Mouse (Mus musculus): Measurements from ENCODE around the gene Ugt1a9.

Gene Ugt1a9

GRCm38 (mm10) chr1:88179657-88180056 lies 109.1 kb downstream of the Ugt1a9 start:
- no peak for DNase-seq (ENCODE audit: low spot score in 2 of 2)

GRCm38 (mm10) chr1:88186325-88186935 lies 115.8 kb downstream of the Ugt1a9 start:
- no peak for DNase-seq (ENCODE audit: low spot score in 2 of 2)

DNA sequence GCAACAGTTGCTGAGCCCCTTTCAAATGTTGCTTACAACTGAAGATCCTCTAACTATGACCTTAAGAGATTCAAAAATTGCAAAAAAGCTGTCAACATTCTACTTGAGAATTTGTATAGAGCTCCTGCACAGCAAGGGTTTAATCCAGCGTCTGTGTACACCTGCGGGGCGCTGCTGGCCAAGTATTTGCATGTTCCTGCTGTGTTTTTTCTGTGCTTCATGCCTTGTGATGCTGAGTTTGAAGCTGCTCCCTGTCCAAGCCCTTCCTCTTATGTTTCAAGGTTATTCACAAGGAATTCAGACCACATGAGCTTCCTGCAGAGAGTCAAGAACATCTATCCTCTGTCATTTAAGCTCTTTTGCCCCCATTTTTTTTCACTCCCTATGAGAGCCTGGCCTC lies 121.5 kb downstream of the Ugt1a9 start:
- no peak for DNase-seq (ENCODE audit: low spot score in 2 of 2)

DNA sequence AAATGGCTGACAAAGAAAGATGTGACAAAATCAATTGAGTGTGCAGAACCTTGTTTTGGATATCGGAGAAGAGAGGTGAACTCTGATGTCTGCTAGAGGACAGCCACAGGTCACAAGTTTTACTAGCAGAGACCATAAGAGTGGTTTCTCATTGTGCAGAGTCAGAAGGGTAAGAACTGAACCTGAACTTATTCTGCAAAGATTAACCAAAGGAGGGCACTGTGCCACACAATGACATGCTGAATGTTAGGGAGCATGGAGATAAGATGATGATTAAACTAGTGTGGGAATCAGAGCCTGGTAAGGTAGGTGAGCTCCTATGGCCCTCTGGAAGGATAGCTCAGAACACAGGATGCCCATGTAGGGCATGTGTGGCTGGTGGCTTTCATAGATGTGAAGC lies 125.1 kb downstream of the Ugt1a9 start:
- DNase-seq (ENCODE audit: low spot score in 2 of 2) = no peak

DNA sequence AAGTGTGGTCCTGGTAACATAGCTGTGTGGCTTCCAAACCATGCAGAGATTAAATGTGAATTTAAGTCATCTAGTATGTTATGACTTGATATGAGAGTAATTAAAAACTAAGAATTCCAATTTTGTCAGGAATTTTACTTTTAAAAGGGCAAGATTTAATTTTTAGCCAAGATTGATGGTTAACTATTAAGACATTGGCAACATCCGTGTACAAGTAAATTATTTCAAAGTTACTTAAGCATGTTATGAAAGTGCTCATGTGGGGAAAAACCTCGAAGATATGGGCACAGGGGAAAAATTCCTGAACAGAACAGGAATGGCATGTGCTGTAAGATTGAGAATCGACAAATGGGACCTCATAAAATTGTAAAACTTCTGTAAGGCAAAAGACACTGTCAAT lies 126.8 kb downstream of the Ugt1a9 start:
- DNase-seq (ENCODE audit: low spot score in 2 of 2) = no peak

- DNase-seq (ENCODE audit: low spot score in 2 of 2) = no peak
Measured at GRCm38 (mm10) chr1:88199996-88200395, 129.4 kb downstream of the Ugt1a9 start.

DNA sequence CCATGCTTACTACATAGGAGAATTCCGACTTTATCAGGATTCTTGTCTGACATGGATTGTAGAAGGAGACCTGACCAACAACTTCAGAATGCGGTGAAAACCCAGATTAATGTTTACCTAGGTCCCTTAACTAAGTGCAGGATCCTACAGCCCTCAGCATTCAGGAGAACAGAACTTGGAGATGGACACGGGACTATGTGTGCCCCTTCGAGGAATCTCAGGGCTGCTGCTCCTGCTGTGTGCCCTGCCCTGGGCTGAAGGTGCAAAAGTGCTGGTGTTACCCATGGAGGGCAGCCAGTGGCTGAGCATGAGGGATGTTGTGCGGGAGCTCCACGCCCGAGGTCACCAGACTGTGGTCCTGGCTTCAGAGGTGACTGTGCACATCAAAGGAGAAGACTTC lies 129.9 kb downstream of the Ugt1a9 start, which contains the start of gene Ugt1a2:
Gene Ugt1a2, plus strand, starts transcription at position 146 of the 400 bp plus-strand sequence.
- no peak for DNase-seq (ENCODE audit: low spot score in 2 of 2)

GRCm38 (mm10) chr1:88205294-88205922 lies 134.8 kb downstream of the Ugt1a9 start, which contains the start of gene Dnajb3:
Gene Dnajb3 (minus strand): TSS chr1:88205782.
- DNase-seq (ENCODE audit: low spot score in 2 of 2) = peak; percentile 26 to 53

DNA sequence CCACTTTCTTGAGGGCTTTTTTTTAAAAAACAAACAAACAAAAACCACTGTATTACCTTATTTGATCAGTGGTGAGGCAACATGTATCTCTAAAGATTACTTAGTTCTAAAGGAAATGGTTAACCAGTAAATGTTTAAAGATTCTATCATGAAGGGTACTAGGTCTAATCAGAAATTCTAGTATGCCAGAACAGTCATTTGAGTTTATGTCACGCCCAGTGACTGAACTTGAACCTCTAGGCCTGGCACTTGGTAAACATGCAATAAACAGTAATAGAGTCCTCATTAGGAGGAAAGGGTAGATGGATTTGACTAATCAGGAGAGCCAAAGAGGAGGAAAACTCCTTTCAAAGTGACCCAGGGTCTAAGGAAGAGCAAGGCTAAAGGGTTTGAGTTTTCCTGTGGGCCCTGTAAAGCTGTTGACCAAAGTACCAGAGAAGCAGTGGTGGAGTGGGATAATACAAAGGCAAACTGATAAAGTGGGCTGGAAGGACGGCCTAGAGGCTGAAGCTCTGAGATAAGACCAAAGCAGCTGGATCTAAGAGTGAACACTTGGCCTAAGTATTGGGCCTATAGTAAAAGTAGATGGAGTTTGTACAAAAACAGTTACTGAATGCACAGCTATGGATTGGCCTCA lies 136.4 kb downstream of the Ugt1a9 start:
- DNase-seq (ENCODE audit: low spot score in 2 of 2) = no peak

DNA sequence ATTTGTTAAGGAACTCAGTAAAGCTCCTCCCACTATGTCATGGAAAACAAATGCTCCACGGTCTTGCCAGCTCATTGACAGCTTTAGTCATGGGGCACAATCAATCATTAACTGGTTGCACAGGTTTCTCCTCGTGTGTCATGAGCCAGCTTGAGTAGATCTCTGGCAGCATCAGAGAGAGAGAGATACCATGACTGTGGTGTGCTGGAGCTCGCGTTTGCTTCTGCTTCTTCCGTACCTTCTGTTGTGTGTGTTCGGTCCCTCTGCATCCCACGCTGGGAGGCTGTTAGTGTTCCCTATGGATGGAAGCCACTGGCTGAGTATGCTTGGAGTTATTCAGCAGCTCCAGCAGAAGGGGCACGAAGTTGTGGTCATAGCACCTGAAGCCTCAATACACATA lies 141.2 kb downstream of the Ugt1a9 start, which contains the start of gene Ugt1a1:
Gene Ugt1a1, plus strand, starts transcription at position 148 of the 400 bp plus-strand sequence.
- DNase-seq (ENCODE audit: low spot score in 2 of 2) = peak; percentile 1 to 2

- DNase-seq (ENCODE audit: low spot score in 2 of 2) = peak; percentile 3 to 6
Measured at GRCm38 (mm10) chr1:88212341-88213045, 141.9 kb downstream of the Ugt1a9 start.

- peak; percentile 5 for DNase-seq (ENCODE audit: low spot score in 2 of 2)
Measured at GRCm38 (mm10) chr1:88213061-88213460, 142.5 kb downstream of the Ugt1a9 start.

DNA sequence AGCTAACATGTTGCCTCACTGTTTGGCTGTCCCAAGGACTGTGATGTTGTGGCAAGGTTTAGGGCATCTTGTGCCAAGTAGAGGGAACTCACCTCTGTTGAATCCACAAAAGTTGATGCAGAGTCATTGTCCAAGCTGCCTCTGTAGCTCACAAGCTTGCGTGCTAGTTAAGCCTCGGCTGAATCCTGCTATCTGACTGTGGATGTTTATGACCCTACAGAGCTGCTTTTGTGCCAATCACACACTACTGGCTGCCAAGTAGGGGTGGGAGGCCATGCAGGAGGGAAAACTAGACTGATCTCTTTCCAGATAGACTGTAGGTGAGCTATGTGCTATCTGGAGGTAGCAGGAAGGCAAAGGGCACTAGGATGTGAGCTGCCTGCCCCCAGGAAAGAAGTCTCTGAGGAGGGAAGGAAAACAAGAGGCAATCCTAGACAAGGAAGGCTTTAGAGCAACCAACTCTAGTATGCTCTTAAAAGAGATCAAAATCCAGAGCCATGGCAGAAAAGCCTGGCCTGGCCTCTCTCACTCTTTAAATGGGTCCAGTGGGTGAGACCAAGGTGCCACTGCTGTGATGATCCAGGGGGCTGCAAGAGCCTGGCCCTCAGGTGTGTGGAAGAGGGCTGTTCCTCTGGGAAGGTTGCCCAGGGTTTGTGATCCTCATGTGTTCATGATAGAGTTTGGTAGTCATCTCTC lies 143.3 kb downstream of the Ugt1a9 start:
- DNase-seq (ENCODE audit: low spot score in 2 of 2) = peak; percentile 7 to 8

DNA sequence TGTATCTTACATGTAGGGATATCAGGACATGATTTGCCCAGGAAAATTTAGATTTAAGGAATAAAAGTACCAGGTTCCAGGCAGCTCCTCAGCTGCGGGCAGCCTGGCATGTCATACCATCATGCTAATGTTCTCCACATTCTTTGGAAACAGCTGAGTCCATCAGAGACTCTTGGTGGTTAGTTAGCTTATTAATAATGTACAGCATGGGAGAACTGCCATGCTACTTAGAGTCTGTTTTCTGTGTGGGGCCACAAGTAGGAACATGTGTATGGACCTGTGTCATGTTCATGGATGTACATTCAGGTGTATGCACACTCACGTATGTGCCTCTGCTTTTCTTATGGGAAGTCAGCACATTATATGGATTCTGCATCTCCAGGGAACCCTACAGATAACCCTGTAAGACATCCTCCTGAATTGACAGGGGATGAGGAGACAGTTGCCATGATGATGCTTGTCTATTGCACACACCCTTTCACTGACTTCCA lies 143.9 kb downstream of the Ugt1a9 start:
- peak; percentile 10 to 12 for DNase-seq (ENCODE audit: low spot score in 2 of 2)

- peak; percentile 3 to 4 for DNase-seq (ENCODE audit: low spot score in 2 of 2)
Measured at GRCm38 (mm10) chr1:88215466-88216380, 145.1 kb downstream of the Ugt1a9 start.

DNA sequence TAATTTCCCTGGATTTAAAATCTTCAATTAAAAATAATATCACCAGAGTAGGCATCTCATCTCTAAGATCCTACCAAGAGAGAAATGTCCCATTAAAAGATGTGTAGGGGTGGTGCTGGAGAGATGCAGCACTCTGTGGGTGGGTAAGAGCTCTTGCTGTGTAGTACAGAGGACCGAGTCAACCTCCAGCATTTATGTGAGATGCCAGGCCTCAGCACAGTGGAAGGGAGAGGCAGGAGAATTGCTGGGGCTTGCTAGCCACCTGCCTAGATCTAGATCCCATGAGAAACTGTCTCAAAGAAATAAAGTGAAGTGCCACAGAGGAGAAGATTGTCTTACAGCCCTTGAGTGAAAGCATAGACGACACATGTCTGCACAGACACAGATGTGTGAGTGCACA lies 146.0 kb downstream of the Ugt1a9 start:
- no peak for DNase-seq (ENCODE audit: low spot score in 2 of 2)

GRCm38 (mm10) chr1:88217144-88217543 lies 146.5 kb downstream of the Ugt1a9 start:
- peak; percentile 5 to 12 for DNase-seq (ENCODE audit: low spot score in 2 of 2)

DNA sequence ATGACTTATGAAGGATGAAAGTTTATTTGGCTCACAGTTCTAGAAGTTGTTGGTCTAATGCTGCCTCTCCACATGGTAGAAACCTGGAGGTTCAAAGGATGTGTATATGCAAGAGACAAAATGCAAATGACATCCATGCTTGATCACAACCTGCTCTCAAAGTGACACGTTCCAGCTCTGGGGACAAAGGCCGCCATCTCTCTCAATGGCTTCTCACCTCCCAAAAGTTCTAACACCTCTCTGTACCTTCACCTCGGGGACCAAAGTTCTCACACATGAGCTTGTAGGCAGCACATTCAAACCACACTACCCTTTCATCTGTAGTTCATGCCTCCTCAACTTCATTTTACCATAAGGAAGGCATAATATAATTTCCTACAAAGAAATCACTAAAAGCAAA lies 147.0 kb downstream of the Ugt1a9 start:
- peak in 1 of 2 experiments; percentile 2 for DNase-seq (ENCODE audit: low spot score in 2 of 2)

DNA sequence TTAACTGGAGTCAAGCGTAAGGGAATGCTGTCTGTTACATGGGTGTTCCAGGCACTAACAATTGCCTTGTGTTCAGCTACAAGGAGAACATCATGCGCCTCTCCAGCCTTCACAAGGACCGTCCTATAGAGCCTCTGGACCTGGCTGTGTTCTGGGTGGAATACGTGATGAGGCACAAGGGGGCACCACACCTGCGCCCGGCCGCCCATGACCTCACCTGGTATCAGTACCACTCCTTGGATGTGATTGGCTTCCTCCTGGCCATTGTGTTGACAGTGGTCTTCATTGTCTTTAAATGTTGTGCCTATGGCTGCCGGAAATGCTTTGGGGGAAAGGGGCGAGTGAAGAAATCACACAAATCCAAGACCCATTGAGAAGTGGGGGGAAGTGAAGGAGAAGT lies 147.5 kb downstream of the Ugt1a9 start:
- DNase-seq (ENCODE audit: low spot score in 2 of 2) = peak; percentile 6 to 15

- DNase-seq (ENCODE audit: low spot score in 2 of 2) = peak in 1 of 2 experiments; percentile 4
Measured at GRCm38 (mm10) chr1:88218591-88218990, 148.0 kb downstream of the Ugt1a9 start.
